Mouse (Mus musculus): ENCODE measurements around the gene Foxe1.

DNA sequence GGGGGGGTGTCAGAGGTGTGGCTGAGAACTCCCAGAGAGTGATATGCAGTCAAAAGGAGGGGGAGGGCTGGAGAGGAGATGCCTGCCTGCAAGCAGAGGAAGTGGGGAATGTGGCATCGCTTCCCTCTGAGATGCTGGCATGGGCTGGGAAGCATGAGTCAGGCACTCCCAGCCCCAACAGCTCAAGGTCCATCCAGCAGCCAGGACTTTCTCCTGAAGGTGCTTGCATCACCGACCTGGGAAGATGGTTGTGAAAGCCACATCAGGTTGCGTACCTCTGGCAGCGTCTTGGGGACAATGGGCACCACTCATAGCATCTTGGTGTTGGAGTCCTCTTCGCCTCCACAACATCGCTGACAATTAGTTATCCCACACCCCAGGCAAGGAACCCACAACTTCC is 27.0 kb downstream of the Foxe1 start:
- TF ChIP-seq GATA1 (IDR thresholded peaks at IDR 0.05; ENCODE audit: borderline replicate concordance, low read length) (no peak), FLI1 (IDR thresholded peaks at IDR 0.05; ENCODE audit: low read length) (no peak)
